Mouse (Mus musculus) stomach, postnatal 0 days (tissue): Measurements from ENCODE around the gene Olfr345. TPM values are rescaled to one million over a fixed set of nuclear protein-coding genes. Genes with fewer than 3 reads are reported as not detected.

Source experiments
- ATAC-seq: fragments of 200-750 bp; cut with Nextera tagmentation; 2 replicates; pipeline ENCODE4 v1.8.0; 2017; ENCODE audit not compliant: low FRiP score, low TSS enrichment
- DNase-seq: peaks from one replicate; pipeline ENCODE4 v3.0.0-alpha.2; 2016; ENCODE audit warnings: low spot score
- H3K27ac ChIP-seq: fragments of 300-500 bp; sonication (generic); replicated peaks from 2 replicates; pipeline ENCODE4 v1.5.1; 2014; ENCODE audit warnings: mild to moderate bottlenecking, control low read depth
- H3K27me3 ChIP-seq: fragments of 300-500 bp; sonication (generic); 2 replicates; pipeline ENCODE4 v1.6.1; 2014; ENCODE audit warnings: low read length; ENCODE audit not compliant: control insufficient read depth, insufficient read depth
- H3K36me3 ChIP-seq: fragments of 300-500 bp; sonication (generic); 2 replicates; pipeline ENCODE4 v1.6.1; 2014; ENCODE audit warnings: low read length, mixed read lengths; ENCODE audit not compliant: control insufficient read depth, insufficient read depth
- H3K4me1 ChIP-seq: fragments of 300-500 bp; sonication (generic); replicated peaks from 2 replicates; pipeline ENCODE4 v1.6.1; 2014; ENCODE audit warnings: antibody characterized with exemption; ENCODE audit not compliant: control insufficient read depth, insufficient read depth
- H3K4me2 ChIP-seq: fragments of 300-500 bp; sonication (generic); replicated peaks from 2 replicates; pipeline ENCODE4 v1.6.1; 2014; ENCODE audit warnings: low read depth, mild to moderate bottlenecking, control low read depth, moderate library complexity
- H3K4me3 ChIP-seq: fragments of 300-500 bp; sonication (generic); 2 replicates; pipeline ENCODE4 v1.5.1; 2014; ENCODE audit warnings: low read depth, low read length, control low read depth
- H3K9ac ChIP-seq: fragments of 300-500 bp; sonication (generic); 2 replicates; pipeline ENCODE4 v1.6.1; 2014; ENCODE audit warnings: mild to moderate bottlenecking, low read length, control low read depth, mixed read lengths
- H3K9me3 ChIP-seq: fragments of 300-500 bp; sonication (generic); 2 replicates; pipeline ENCODE4 v1.6.1; 2016; ENCODE audit warnings: low read length; ENCODE audit not compliant: control insufficient read depth
- CTCF ChIP-seq: IDR thresholded peaks from 2 replicates; pipeline ENCODE4 v1.5.1; 2016; ENCODE audit warnings: antibody characterized with exemption, low read depth, mild to moderate bottlenecking, moderate library complexity
- EP300 ChIP-seq: optimal IDR thresholded peaks from 2 replicates; pipeline ENCODE3; 2016; ENCODE audit warnings: antibody characterized with exemption
- WGBS: fragments of 180-500 bp; shearing (Covaris S2); extraction: QIAGEN DNeasy Blood & Tissue Kit; methylation state at CpG from one replicate; pipeline ENCODE4 v1.1.7; 2014; 5-methylcytosine and 5-hydroxymethylcytosine counted together
- polyA plus RNA-seq: library from polyadenylated mRNA; unstranded; fragments of >200 nt; fragmentation: Nextera tagmentation; extraction: Ambion mirVana; gene quantifications from 2 replicates; pipeline ENCODE4 v1.2.1, GENCODE M21; 2015

The Olfr345 gene
- polyA plus RNA-seq = not detected in 2 replicates

DNA sequence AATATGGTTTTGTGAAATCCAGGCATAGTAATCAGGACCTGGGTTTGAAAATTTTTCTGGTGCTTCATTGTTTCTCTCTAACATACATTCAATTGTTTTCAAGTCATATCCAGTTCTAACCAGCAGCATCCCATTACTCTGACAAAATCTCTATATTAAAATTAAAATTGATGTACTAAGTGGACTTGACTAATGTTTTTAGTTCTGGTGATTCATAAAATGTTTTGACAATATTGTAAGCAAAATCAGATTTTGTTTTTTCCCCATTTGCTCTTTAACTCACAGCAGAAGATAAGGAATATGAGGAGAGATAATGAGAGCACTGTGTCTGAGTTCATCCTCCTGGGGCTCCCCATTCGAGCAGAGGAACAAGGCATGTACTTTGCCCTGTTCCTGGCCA, at the start of gene Olfr345:
Gene Olfr345 (plus strand): TSS at position 301 of the 400 bp plus-strand sequence.
- WGBS = 79% methylated on average over 1 of the region's 1 CpGs
- DNase-seq (no peak), ATAC-seq (no peak)

DNA sequence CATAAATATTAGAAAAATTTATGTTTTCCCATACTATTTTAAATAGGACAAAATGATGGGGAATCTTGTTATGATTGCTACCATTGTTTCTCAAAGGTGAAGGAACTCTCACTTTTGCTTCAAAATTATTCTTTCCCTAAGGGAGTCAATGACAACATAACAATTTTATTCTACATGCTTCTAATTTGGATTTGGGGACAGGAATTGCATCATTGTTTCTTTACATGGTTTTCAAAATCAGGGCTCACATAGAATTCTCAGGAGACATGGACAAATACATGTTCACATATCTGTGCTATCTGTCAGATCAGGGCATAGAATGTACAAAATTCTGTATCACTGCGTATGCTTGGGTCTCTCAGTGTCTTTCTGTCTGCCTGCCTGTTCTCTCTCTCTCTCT, 45.6 kb downstream of the Olfr345 start, which contains the start of gene Olfr346:
Gene Olfr346 (plus strand): TSS at position 301 of the 400 bp plus-strand sequence.
- WGBS = 79% methylated on average over 1 of the region's 1 CpGs
- no peak for ATAC-seq
- Histone ChIP-seq H3K27me3 (no peaks in the 10 kb centered on the region), H3K9ac (no peak within 1 kb of the TSS), H3K4me3 (no peak within 1 kb of the TSS), H3K9me3 (no peaks in the 10 kb centered on the region), H3K4me1 (no peaks in the 10 kb centered on the region), H3K27ac (no peak within 1 kb of the TSS), H3K4me2 (no peak within 1 kb of the TSS), H3K36me3 (no peaks in the 10 kb centered on the region)
- TF ChIP-seq CTCF (no peak), EP300 (no peak)
- DNase-seq = no peak

More for the DNA sequence above, at the start of gene Olfr345:
- Histone ChIP-seq H3K4me1 (no peaks in the 10 kb centered on the region), H3K27me3 (no peaks in the 10 kb centered on the region), H3K36me3 (no peaks in the 10 kb centered on the region), H3K4me2 (no peak within 1 kb of the TSS), H3K27ac (no peak within 1 kb of the TSS), H3K4me3 (no peak within 1 kb of the TSS), H3K9me3 (no peaks in the 10 kb centered on the region), H3K9ac (no peak within 1 kb of the TSS)
- TF ChIP-seq CTCF = no peak
- no peak for TF ChIP-seq EP300

Other genes with a start within 250 kb of the Olfr345 start
- not detected in 2 replicates for gene Olfr339, start 221.1 kb upstream of the Olfr345 start, polyA plus RNA-seq
- gene Olfr340, start 187.5 kb upstream of the Olfr345 start, polyA plus RNA-seq = not detected in 2 replicates
- 0.04 TPM in 1 of 2 replicates, not detected in the other for gene Olfr341, start 157.6 kb upstream of the Olfr345 start, polyA plus RNA-seq
- gene Olfr342, start 115.0 kb upstream of the Olfr345 start, polyA plus RNA-seq = not detected in 2 replicates
- gene Olfr344, start 73.4 kb upstream of the Olfr345 start, polyA plus RNA-seq = 0.04 TPM in 1 of 2 replicates, not detected in the other
- not detected in 2 replicates for gene Olfr346, start 45.7 kb downstream of the Olfr345 start, polyA plus RNA-seq
- gene Olfr347, start 91.9 kb downstream of the Olfr345 start, polyA plus RNA-seq = not detected in 2 replicates
- gene Olfr348, start 144.2 kb downstream of the Olfr345 start, polyA plus RNA-seq = not detected in 2 replicates
- not detected in 2 replicates for gene Olfr50, start 150.5 kb downstream of the Olfr345 start, polyA plus RNA-seq
- gene Olfr3, start 177.0 kb downstream of the Olfr345 start, polyA plus RNA-seq = not detected in 2 replicates
- not detected in 2 replicates for gene Olfr350, start 206.3 kb downstream of the Olfr345 start, polyA plus RNA-seq
- gene Olfr351, start 222.6 kb downstream of the Olfr345 start, polyA plus RNA-seq = not detected in 2 replicates
- gene Olfr352, start 228.4 kb downstream of the Olfr345 start, polyA plus RNA-seq = not detected in 2 replicates